Mouse (Mus musculus) left cerebral cortex, adult 18-20 months (tissue): ENCODE data around the gene Celf6. TPM values are rescaled to one million over a fixed set of nuclear protein-coding genes. Genes with fewer than 3 reads are reported as not detected.

Experiments used
- total RNA-seq, 2 experiments: library from RNA; stranded (reverse); gene quantifications; 2 replicates each; pipeline ENCODE4 v1.2.3; 2021

The Celf6 gene
- total RNA-seq, 2 experiments from 2014 or later = 29.7 to 35.2 TPM

Other genes with a start within 250 kb of the Celf6 start
- gene Bbs4, start 224.4 kb upstream of the Celf6 start, total RNA-seq = 10 to 100 TPM; 47.5 to 47.9 TPM
- 100 to 1,000 TPM; 115 to 121 TPM for gene Arih1, start 91.3 kb upstream of the Celf6 start, total RNA-seq
- 10 to 100 TPM; 48.4 to 54.1 TPM for gene Hexa, start 38.4 kb upstream of the Celf6 start, total RNA-seq
- gene Tmem202, start 38.1 kb upstream of the Celf6 start, total RNA-seq = 1 to 10 TPM; 2.6 to 3.6 TPM
- 100 to 1,000 TPM; 129 to 139 TPM for gene Parp6, start 39.4 kb downstream of the Celf6 start, total RNA-seq
- gene Pkm, start 78.5 kb downstream of the Celf6 start, total RNA-seq = 1,000 to 10,000 TPM; 1,425 to 1,430 TPM
- 10 to 100 TPM; 11.8 to 14.7 TPM for gene Gramd2, start 102.2 kb downstream of the Celf6 start, total RNA-seq
- 10 to 100 TPM in 1 of 2 experiments, 1 to 10 TPM in 1; 9.9 to 11.6 TPM for gene Senp8, start 172.8 kb downstream of the Celf6 start, total RNA-seq
- gene Myo9a, start 173.0 kb downstream of the Celf6 start, total RNA-seq = 10 to 100 TPM; 72.9 to 87.2 TPM